In the genomic region with DNA sequence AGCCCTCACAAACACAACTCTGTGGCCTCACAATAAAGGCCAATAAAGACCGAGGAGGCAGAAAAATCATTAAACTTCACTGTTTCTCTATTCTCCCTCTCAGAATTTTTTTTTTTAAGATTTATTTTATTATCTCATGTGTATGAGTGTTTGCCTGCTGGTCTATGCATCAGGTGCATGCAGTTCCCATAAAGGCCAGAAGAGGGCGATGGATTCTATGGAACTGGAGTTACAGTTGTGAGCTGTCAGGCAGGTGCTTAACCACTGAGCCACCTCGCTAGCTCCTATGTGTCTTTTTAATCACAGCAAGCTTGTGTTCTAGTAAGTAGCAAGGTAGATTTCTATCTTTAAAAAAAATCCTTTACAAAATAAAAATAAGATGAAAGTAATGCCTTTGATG, we compare ENCODE assay signal across 10 mouse cellular contexts.
A peak's percentile ranks its signal among the peaks of the same experiment; 100 is the strongest.
DNase-seq lines count a peak whose midpoint lies in the region; ATAC-seq and TF ChIP-seq lines count a peak whose summit lies in the region.
"Had no signal": no experiment of that assay in that cellular context is flagged by ENCODE, and none has a peak within 500 bp of the region (broad histone marks: within the 10 kb centered on the region; RNA-seq: fewer than 3 reads in every experiment).

No protein-coding gene starts in this region.

- H3K4me3 ChIP-seq in ES-E14 (ENCODE audit: insufficient read depth in 1 of 2, low read depth in 1 of 2, low read length in 2 of 2, poor library complexity in 1 of 2, severe bottlenecking in 1 of 2): no peak overlapping the region
- H3K4me3 ChIP-seq: heart, embryonic 12.5 days; myocyte had no signal

- no peak overlapping the region for H3K9ac ChIP-seq in ES-E14 (ENCODE audit: insufficient read depth, low read depth, low read length, poor library complexity, severe bottlenecking)
- H3K9ac ChIP-seq: heart, embryonic 12.5 days had no signal

- H3K9me3 ChIP-seq in ES-E14 (ENCODE audit: control insufficient read depth, insufficient read depth, low read depth, low read length): no peaks in the 10 kb centered on the region
- H3K9me3 ChIP-seq: heart, embryonic 12.5 days had no signal

- H3K4me1 ChIP-seq in ES-E14 (ENCODE audit: control insufficient read depth in 2 of 2, insufficient read depth in 2 of 2, low read length in 2 of 2, poor library complexity in 1 of 2): no peaks in the 10 kb centered on the region
- H3K4me1 ChIP-seq: heart, embryonic 12.5 days had no signal

- DNase-seq in cerebellum, postnatal 10 days: peak; percentile 55 to 61
- no peak for DNase-seq in cerebellum, postnatal 36 days
- peak; percentile 25 for DNase-seq in left cerebral cortex, postnatal 4 days
- no peak for DNase-seq in left cerebral cortex, adult 8-10 months (ENCODE audit: low spot score in 2 of 2)
- DNase-seq in ES-E14 (ENCODE audit: low read depth, low spot score): peak; percentile 54
- no peak for DNase-seq in gastrocnemius, postnatal 10 days
- DNase-seq in cerebellum, adult 11 months: no peak

- intact Hi-C loops in left cerebral cortex, postnatal 4 days (cut with DNase I): loop anchor here (10.0 kb wide), 1 partner anchor 322 kb away; no protein-coding TSS in a partner anchor

- ATAC-seq in megakaryocyte progenitor cell, adult 5-6 weeks (replicated peaks; ENCODE audit: poor library complexity): peak; percentile 42; the same call in 1 of the 2 replicates

- H3K27ac ChIP-seq in ES-E14 (ENCODE audit: insufficient read depth, low read depth, low read length, poor library complexity, severe bottlenecking): no peak overlapping the region

- H3K36me3 ChIP-seq in ES-E14 (ENCODE audit: control insufficient read depth, insufficient read depth, low read length, poor library complexity, severe bottlenecking): no peaks in the 10 kb centered on the region
- H3K36me3 ChIP-seq: heart, embryonic 12.5 days had no signal

- in situ Hi-C loops in ES-E14 (cut with MboI; ENCODE audit: low sequenced_read_pairs in 2 of 2, unreplicated experiment in 2 of 2): no loop called here

TF ChIP-seq in ES-E14, 5 proteins besides CTCF, POLR2A, EP300 and RAD21:
- TF ChIP-seq ZC3H11A (IDR thresholded peaks at IDR 0.05; ENCODE audit: borderline replicate concordance, low read depth, low read length) (peak; percentile 36; the same call in 1 of the 2 replicates), HCFC1 (IDR thresholded peaks at IDR 0.05; ENCODE audit: borderline replicate concordance, insufficient read depth, low read length) (no peak)
TF ChIP-seq in ES-E14: peak in this region for 1.

Comparison
In these comparisons a context has a peak if more than half of its experiments do, and no peak if none do; other contexts are left out.
1. DNase-seq: peak in cerebellum, postnatal 10 days (2 of 2), left cerebral cortex, postnatal 4 days (single experiment) and ES-E14 (single experiment); none in cerebellum, postnatal 36 days (0 of 2), left cerebral cortex, adult 8-10 months (0 of 2), gastrocnemius, postnatal 10 days (single experiment) and cerebellum, adult 11 months (single experiment).